Mouse (Mus musculus) olfactory bulb, adult 2 months (tissue): ENCODE results near the gene Fam19a5.

ENCODE experiments used
- CTCF ChIP-seq: fragments of 200-500 bp; IDR thresholded peaks from 2 replicates; pipeline ENCODE4 v1.5.1; 2012; ENCODE audit warnings: low read depth, mild to moderate bottlenecking, low read length, moderate library complexity; ENCODE audit not compliant: insufficient read depth
- POLR2A ChIP-seq: fragments of 200-500 bp; IDR thresholded peaks from 2 replicates; pipeline ENCODE4 v1.6.1; 2012; ENCODE audit warnings: mild to moderate bottlenecking, low read depth, low read length, moderate library complexity; ENCODE audit not compliant: insufficient read depth

GRCm38 (mm10) chr15:87646313-87647061, 102.4 kb downstream of the Fam19a5 start:
- TF ChIP-seq CTCF (no peak), POLR2A (no peak)
